Mouse (Mus musculus): ENCODE results near the gene Arrdc1. TPM values are rescaled to one million over a fixed set of nuclear protein-coding genes. Genes with fewer than 3 reads are reported as not detected.

Arrdc1 gene
- polyA plus RNA-seq, 1 experiment, result 166 TPM

DNA sequence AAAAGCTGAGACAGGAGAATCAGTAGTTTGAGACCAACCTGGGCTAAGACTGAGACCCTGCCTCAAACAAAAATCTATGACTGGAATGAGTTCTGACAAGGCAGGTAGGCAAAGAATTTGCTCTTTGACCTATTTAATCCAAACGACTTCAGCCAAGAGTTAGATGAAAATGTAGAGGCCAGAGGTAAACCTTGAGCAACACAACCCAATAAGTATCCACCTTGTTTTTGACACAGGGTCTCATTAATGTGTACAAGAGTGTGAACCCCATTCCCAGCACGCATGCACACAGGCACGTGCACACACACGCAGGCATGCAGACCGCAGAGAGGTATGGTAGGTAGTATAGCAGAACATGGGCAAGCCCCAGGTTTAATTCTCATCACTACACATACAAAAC lies 42.7 kb downstream of the Arrdc1 start:
- 76% methylated on average over 5 of the region's 5 CpGs for WGBS
- Histone ChIP-seq H3K4me1 (ENCODE audit: control insufficient read depth, insufficient read depth, insufficient read length, low read length) (peaks cover 2% of the 10 kb centered on the region; the same call in 1 of the 2 replicates), H3K27me3 (ENCODE audit: control insufficient read depth, insufficient read depth, low read length) (no peaks in the 10 kb centered on the region), H3K4me3 (ENCODE audit: low read depth, low read length) (no peak overlapping the region), H3K27ac (ENCODE audit: insufficient read depth, low read depth, low read length) (no peak overlapping the region), H3K36me3 (ENCODE audit: control insufficient read depth, insufficient read depth, low read length) (no peaks in the 10 kb centered on the region)
- TF ChIP-seq CTCF (IDR thresholded peaks at IDR 0.05; ENCODE audit: extremely low read depth, insufficient read length, insufficient replicate concordance, low read depth, low read length) (no peak), POLR2A (IDR thresholded peaks at IDR 0.05; ENCODE audit: low read depth, low read length) (no peak)

DNA sequence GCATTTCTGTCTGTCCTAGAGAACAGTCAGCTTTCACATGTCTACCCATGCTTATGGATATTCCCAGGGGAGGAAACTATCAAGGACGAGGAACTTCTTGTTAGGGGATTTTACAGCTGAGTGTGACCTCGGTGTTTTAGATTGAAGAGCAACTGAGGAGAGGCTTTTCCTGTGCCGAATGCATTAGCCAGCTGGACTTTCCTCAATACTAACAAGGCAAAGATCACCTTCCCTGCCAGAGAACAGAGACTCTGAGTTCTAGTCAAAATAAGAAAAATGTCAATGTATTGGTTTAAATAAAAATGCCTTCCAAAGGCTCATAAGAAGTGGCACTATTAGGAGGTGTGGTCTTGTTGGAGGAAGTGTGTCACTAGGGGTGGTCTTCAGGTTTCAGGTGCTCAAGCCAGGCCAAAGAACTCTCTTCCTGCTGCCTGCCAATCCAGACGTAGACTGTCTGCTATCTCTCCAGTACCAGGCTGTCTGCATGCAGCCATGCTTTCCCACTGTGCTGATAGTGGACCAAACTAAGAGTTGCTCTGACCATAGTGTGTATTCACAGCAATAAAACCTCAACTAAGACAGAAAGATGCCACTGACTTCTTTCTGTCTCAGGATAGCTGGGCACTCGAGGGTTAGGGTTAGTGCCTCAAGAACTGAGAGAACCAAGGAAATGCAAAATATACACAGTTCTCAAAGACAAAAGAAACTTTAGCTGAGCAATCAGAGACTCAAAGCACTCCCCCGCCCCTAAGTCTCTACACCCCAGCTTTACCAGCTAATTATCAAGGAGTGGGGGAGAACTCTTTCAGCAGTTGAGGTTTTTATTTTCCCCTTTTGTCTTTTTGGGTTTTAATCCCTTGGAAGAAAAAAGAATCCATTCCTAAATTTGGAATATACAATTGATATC lies 44.3 kb downstream of the Arrdc1 start:
- H3K36me3 ChIP-seq (ENCODE audit: control insufficient read depth, insufficient read depth, low read length), result peaks cover 7% of the 10 kb centered on the region
- H3K4me1 ChIP-seq (ENCODE audit: control insufficient read depth, insufficient read depth, insufficient read length, low read length), result peaks cover 2% of the 10 kb centered on the region; the same call in 1 of the 2 replicates
- no peak for TF ChIP-seq POLR2A (IDR thresholded peaks at IDR 0.05; ENCODE audit: low read depth, low read length)
- no peak for TF ChIP-seq CTCF (IDR thresholded peaks at IDR 0.05; ENCODE audit: extremely low read depth, insufficient read length, insufficient replicate concordance, low read depth, low read length)
- H3K4me3 ChIP-seq (ENCODE audit: low read depth, low read length), result no peak overlapping the region
- H3K27ac ChIP-seq (ENCODE audit: insufficient read depth, low read depth, low read length), result no peak overlapping the region
- WGBS, result 50% methylated on average over 6 of the region's 6 CpGs
- H3K27me3 ChIP-seq (ENCODE audit: control insufficient read depth, insufficient read depth, low read length), result no peaks in the 10 kb centered on the region

DNA sequence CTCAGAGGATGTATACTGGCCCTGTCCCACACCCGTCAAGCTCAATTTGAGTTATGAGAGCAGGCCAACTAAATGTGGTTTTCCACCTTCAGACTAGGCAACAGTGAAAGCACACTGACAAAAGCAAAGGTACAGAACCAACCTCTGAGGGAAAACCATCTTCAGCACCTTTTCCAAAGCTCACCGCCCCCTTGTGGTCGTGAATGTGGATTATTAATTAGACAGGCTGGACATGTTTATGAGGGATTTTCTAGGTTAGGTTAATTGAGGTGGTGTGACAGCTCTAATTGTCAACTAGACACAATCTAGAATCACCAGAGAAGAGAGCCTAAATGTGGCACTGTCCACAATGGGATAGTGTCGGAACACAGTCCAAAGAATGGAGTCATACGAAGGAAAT lies 46.2 kb downstream of the Arrdc1 start:
- no peak overlapping the region for H3K27ac ChIP-seq (ENCODE audit: insufficient read depth, low read depth, low read length)
- H3K4me1 ChIP-seq (ENCODE audit: control insufficient read depth, insufficient read depth, insufficient read length, low read length), result peaks cover 2% of the 10 kb centered on the region; the same call in 1 of the 2 replicates
- peaks cover 16% of the 10 kb centered on the region for H3K36me3 ChIP-seq (ENCODE audit: control insufficient read depth, insufficient read depth, low read length)
- 69% methylated on average over 5 of the region's 5 CpGs for WGBS
- no peak for TF ChIP-seq CTCF (IDR thresholded peaks at IDR 0.05; ENCODE audit: extremely low read depth, insufficient read length, insufficient replicate concordance, low read depth, low read length)
- no peak for TF ChIP-seq POLR2A (IDR thresholded peaks at IDR 0.05; ENCODE audit: low read depth, low read length)
- no peaks in the 10 kb centered on the region for H3K27me3 ChIP-seq (ENCODE audit: control insufficient read depth, insufficient read depth, low read length)
- H3K4me3 ChIP-seq (ENCODE audit: low read depth, low read length), result no peak overlapping the region

- Histone ChIP-seq H3K27me3 (ENCODE audit: control insufficient read depth, insufficient read depth, low read length) (no peaks in the 10 kb centered on the region), H3K4me3 (ENCODE audit: low read depth, low read length) (no peak overlapping the region), H3K36me3 (ENCODE audit: control insufficient read depth, insufficient read depth, low read length) (peaks cover 49% of the 10 kb centered on the region), H3K27ac (ENCODE audit: insufficient read depth, low read depth, low read length) (no peak overlapping the region), H3K4me1 (ENCODE audit: control insufficient read depth, insufficient read depth, insufficient read length, low read length) (no peaks in the 10 kb centered on the region)
- 81% methylated on average over 2 of the region's 2 CpGs for WGBS
- TF ChIP-seq POLR2A (IDR thresholded peaks at IDR 0.05; ENCODE audit: low read depth, low read length), result no peak
- no peak for TF ChIP-seq CTCF (IDR thresholded peaks at IDR 0.05; ENCODE audit: extremely low read depth, insufficient read length, insufficient replicate concordance, low read depth, low read length)
These were observed 54.4 kb downstream of the Arrdc1 start for GRCm38 (mm10) chr2:24880686-24881085.

Other genes with a start within 250 kb of the Arrdc1 start
- gene Cacna1b, start 172.1 kb downstream of the Arrdc1 start, polyA plus RNA-seq (2012; rRNA removed), result 3.5 and 4.9 TPM in 2 replicates
- gene Ehmt1, start 15.6 kb downstream of the Arrdc1 start, polyA plus RNA-seq (2012; rRNA removed), result 21.0 and 32.2 TPM in 2 replicates
- gene Zmynd19, start 14.5 kb upstream of the Arrdc1 start, polyA plus RNA-seq (2012; rRNA removed), result 1.7 and 3.2 TPM in 2 replicates
- 4.1 and 7.1 TPM in 2 replicates for gene Dph7, start 27.1 kb upstream of the Arrdc1 start, polyA plus RNA-seq (2012; rRNA removed)
- gene Mrpl41, start 39.8 kb upstream of the Arrdc1 start, polyA plus RNA-seq (2012; rRNA removed), result 9.8 and 14.6 TPM in 2 replicates
- gene Pnpla7, start 40.8 kb upstream of the Arrdc1 start, polyA plus RNA-seq (2012; rRNA removed), result 7.4 and 20.5 TPM in 2 replicates
- 93.0 and 100 TPM in 2 replicates for gene Nsmf, start 119.1 kb upstream of the Arrdc1 start, polyA plus RNA-seq (2012; rRNA removed)
- 149 and 281 TPM in 2 replicates for gene Entpd8, start 145.1 kb upstream of the Arrdc1 start, polyA plus RNA-seq (2012; rRNA removed)
- 14.1 and 15.5 TPM in 2 replicates for gene Noxa1, start 159.9 kb upstream of the Arrdc1 start, polyA plus RNA-seq (2012; rRNA removed)
- 24.4 and 39.0 TPM in 2 replicates for gene Nrarp, start 245.5 kb upstream of the Arrdc1 start, polyA plus RNA-seq (2012; rRNA removed)